Mouse (Mus musculus) embryonic facial prominence, embryonic 10.5 days (tissue): ENCODE measurements at regions not wholly inside any gene's neighbourhood (a gene's known extent, or its start where the extent isn't known, plus 50 kb on each side); places are given as distances from the start of the nearest gene placed in this dataset.

Experiments
- DNase-seq: peaks from one replicate; pipeline ENCODE4 v3.0.0-alpha.2; 2017; ENCODE audit warnings: low spot score
- H3K27ac ChIP-seq: fragments of 300-500 bp; sonication (generic); replicated peaks from 2 replicates; pipeline ENCODE4 v1.5.1; 2016; ENCODE audit warnings: mild to moderate bottlenecking
- H3K27me3 ChIP-seq: fragments of 300-500 bp; sonication (generic); replicated peaks from 2 replicates; pipeline ENCODE4 v1.6.1; 2016; ENCODE audit warnings: low read depth, mild to moderate bottlenecking; ENCODE audit not compliant: poor library complexity, severe bottlenecking
- H3K36me3 ChIP-seq: fragments of 300-500 bp; sonication (generic); replicated peaks from 2 replicates; pipeline ENCODE4 v1.6.1; 2016; ENCODE audit warnings: mild to moderate bottlenecking, moderate library complexity
- H3K4me1 ChIP-seq: fragments of 300-500 bp; sonication (generic); 2 replicates; pipeline ENCODE4 v1.6.1; 2016
- H3K4me3 ChIP-seq: fragments of 300-500 bp; sonication (generic); 2 replicates; pipeline ENCODE4 v1.5.1; 2016; ENCODE audit warnings: mild to moderate bottlenecking, moderate library complexity
- H3K9me3 ChIP-seq: fragments of 300-500 bp; sonication (generic); 2 replicates; pipeline ENCODE4 v1.6.1; 2016; ENCODE audit warnings: mild to moderate bottlenecking
- WGBS: fragments of 180-500 bp; shearing (Covaris S2); methylation state at CpG from one replicate; pipeline ENCODE4 v1.1.7; 2016; 5-methylcytosine and 5-hydroxymethylcytosine counted together

GRCm38 (mm10) chr7:40683176-40683575, 215.0 kb upstream of the Vstm2b start:
- H3K4me1 ChIP-seq: no peaks in the 10 kb centered on the region
- H3K4me3 ChIP-seq: no peak overlapping the region
- no peaks in the 10 kb centered on the region for H3K27me3 ChIP-seq
- WGBS: 58% methylated on average over 1 of the region's 1 CpGs
- DNase-seq: no peak
- H3K9me3 ChIP-seq: 0 out of 2 replicates have a peak, but pooled peaks cover 2% of the 10 kb centered on the region
- no peaks in the 10 kb centered on the region for H3K36me3 ChIP-seq
- H3K27ac ChIP-seq: no peak overlapping the region

DNA sequence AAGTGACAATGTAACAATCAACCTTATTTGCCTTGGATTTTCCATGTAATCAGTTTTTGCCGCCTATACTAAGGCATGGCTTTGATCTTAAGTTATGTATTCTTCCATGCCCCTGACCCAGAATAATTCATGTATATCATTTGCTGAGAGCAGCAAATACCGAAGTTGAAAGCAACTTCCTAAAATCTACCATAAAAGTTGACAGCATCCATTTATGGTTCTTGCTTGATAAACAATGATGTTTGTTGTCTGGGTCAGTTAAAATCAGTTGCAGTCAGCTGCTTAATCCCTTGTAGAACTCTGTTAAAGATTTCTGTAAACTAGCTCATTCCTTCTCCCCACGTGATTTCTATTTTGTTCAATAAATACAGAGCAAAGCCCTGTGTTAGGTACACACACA, 214.5 kb upstream of the Vstm2b start:
- no peak overlapping the region for H3K27ac ChIP-seq
- H3K36me3 ChIP-seq: no peaks in the 10 kb centered on the region
- DNase-seq: no peak
- 72% methylated on average over 3 of the region's 3 CpGs for WGBS
- no peaks in the 10 kb centered on the region for H3K27me3 ChIP-seq
- 0 out of 2 replicates have a peak, but pooled peaks cover 2% of the 10 kb centered on the region for H3K9me3 ChIP-seq
- H3K4me1 ChIP-seq: no peaks in the 10 kb centered on the region
- no peak overlapping the region for H3K4me3 ChIP-seq

GRCm38 (mm10) chr7:40687005-40687404, 211.1 kb upstream of the Vstm2b start:
- H3K4me3 ChIP-seq: no peak overlapping the region
- H3K4me1 ChIP-seq: no peaks in the 10 kb centered on the region
- no peak overlapping the region for H3K27ac ChIP-seq
- no peak for DNase-seq
- no peaks in the 10 kb centered on the region for H3K27me3 ChIP-seq
- 94% methylated on average over 3 of the region's 3 CpGs for WGBS
- H3K36me3 ChIP-seq: no peaks in the 10 kb centered on the region
- 0 out of 2 replicates have a peak, but pooled peaks cover 2% of the 10 kb centered on the region for H3K9me3 ChIP-seq

- no peak overlapping the region for H3K27ac ChIP-seq
Observed at GRCm38 (mm10) chr7:40688546-40688945, 209.6 kb upstream of the Vstm2b start.

DNA sequence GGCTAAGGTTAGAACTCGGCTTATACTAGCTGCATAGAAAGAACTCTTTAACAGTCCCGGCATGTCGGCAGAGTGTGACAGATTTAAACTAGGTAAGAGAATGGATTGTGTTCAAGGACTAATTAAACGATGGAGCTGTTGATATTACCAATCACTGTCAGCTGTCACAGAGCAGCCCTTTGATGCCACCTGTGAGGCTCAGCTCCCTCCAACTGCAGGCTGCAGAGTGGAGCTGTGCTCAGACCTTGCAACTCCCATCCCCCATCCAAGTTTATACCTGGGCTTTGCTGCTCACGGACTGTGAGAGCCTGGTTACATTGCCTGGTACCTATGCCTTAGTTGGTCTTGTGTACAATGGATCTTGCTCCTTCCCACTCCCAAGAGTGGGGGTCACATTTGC, 204.4 kb upstream of the Vstm2b start:
- 73% methylated on average over 5 of the region's 5 CpGs for WGBS
- no peak overlapping the region for H3K27ac ChIP-seq
- H3K9me3 ChIP-seq: no peaks in the 10 kb centered on the region
- H3K4me3 ChIP-seq: no peak overlapping the region
- H3K27me3 ChIP-seq: no peaks in the 10 kb centered on the region
- no peak for DNase-seq
- no peaks in the 10 kb centered on the region for H3K4me1 ChIP-seq
- H3K36me3 ChIP-seq: no peaks in the 10 kb centered on the region

More at GRCm38 (mm10) chr7:40688546-40688945, 209.6 kb upstream of the Vstm2b start:
- H3K4me1 ChIP-seq: no peaks in the 10 kb centered on the region
- H3K36me3 ChIP-seq: no peaks in the 10 kb centered on the region
- no peak overlapping the region for H3K4me3 ChIP-seq
- 0 out of 2 replicates have a peak, but pooled peaks cover 2% of the 10 kb centered on the region for H3K9me3 ChIP-seq
- DNase-seq: no peak
- no peaks in the 10 kb centered on the region for H3K27me3 ChIP-seq
- WGBS: 75% methylated on average over 4 of the region's 4 CpGs

- 80% methylated on average over 8 of the region's 8 CpGs for WGBS
- H3K27me3 ChIP-seq: no peaks in the 10 kb centered on the region
- H3K36me3 ChIP-seq: no peaks in the 10 kb centered on the region
- H3K4me1 ChIP-seq: no peaks in the 10 kb centered on the region
- DNase-seq: no peak
- no peak overlapping the region for H3K4me3 ChIP-seq
- H3K27ac ChIP-seq: no peak overlapping the region
- no peaks in the 10 kb centered on the region for H3K9me3 ChIP-seq
Observed at GRCm38 (mm10) chr7:40697551-40697950, 200.6 kb upstream of the Vstm2b start.

GRCm38 (mm10) chr7:40698309-40698708, 199.8 kb upstream of the Vstm2b start:
- DNase-seq: no peak
- 67% methylated on average over 3 of the region's 3 CpGs for WGBS

GRCm38 (mm10) chr7:40699633-40700032, 198.5 kb upstream of the Vstm2b start:
- H3K4me3 ChIP-seq: no peak overlapping the region
- H3K27ac ChIP-seq: no peak overlapping the region
- no peaks in the 10 kb centered on the region for H3K4me1 ChIP-seq
- H3K36me3 ChIP-seq: no peaks in the 10 kb centered on the region
- H3K27me3 ChIP-seq: no peaks in the 10 kb centered on the region
- no peaks in the 10 kb centered on the region for H3K9me3 ChIP-seq
- no peak for DNase-seq
- 100% methylated on average over 1 of the region's 1 CpGs for WGBS

More at GRCm38 (mm10) chr7:40698309-40698708, 199.8 kb upstream of the Vstm2b start:
- H3K36me3 ChIP-seq: no peaks in the 10 kb centered on the region
- no peak overlapping the region for H3K4me3 ChIP-seq
- no peak overlapping the region for H3K27ac ChIP-seq
- no peaks in the 10 kb centered on the region for H3K9me3 ChIP-seq
- no peaks in the 10 kb centered on the region for H3K4me1 ChIP-seq
- H3K27me3 ChIP-seq: no peaks in the 10 kb centered on the region

- 89% methylated on average over 5 of the region's 5 CpGs for WGBS
- no peak for DNase-seq
Observed at GRCm38 (mm10) chr7:40700656-40701055, 197.5 kb upstream of the Vstm2b start.

GRCm38 (mm10) chr7:40702191-40703045, 195.7 kb upstream of the Vstm2b start:
- DNase-seq: no peak
- 80% methylated on average over 5 of the region's 5 CpGs for WGBS
- no peaks in the 10 kb centered on the region for H3K9me3 ChIP-seq
- H3K36me3 ChIP-seq: no peaks in the 10 kb centered on the region
- H3K4me1 ChIP-seq: no peaks in the 10 kb centered on the region
- no peaks in the 10 kb centered on the region for H3K27me3 ChIP-seq
- no peak overlapping the region for H3K4me3 ChIP-seq
- no peak overlapping the region for H3K27ac ChIP-seq

More at GRCm38 (mm10) chr7:40700656-40701055, 197.5 kb upstream of the Vstm2b start:
- no peaks in the 10 kb centered on the region for H3K9me3 ChIP-seq
- H3K27ac ChIP-seq: no peak overlapping the region
- no peaks in the 10 kb centered on the region for H3K4me1 ChIP-seq
- no peaks in the 10 kb centered on the region for H3K36me3 ChIP-seq
- H3K27me3 ChIP-seq: no peaks in the 10 kb centered on the region
- H3K4me3 ChIP-seq: no peak overlapping the region

DNA sequence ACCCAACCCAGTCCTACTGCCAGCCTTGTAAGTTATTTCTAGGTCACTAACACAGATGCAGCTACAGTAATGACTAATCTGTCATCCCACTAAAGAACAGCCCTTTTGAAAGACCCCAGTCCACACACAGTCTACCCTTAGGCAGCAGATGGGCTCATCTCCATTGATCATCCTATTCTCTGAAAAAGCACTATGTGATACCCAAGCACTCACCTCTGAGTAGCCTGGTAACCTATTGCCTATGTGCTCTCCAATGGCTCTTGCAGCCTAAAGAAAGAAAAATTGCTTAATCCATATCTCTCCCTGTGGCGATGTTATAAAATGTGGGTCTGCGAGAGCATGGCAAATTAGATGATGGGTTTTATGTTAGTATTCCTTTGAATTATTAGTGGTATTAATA, 189.9 kb upstream of the Vstm2b start:
- 98% methylated on average over 2 of the region's 2 CpGs for WGBS
- Histone ChIP-seq H3K27me3 (no peaks in the 10 kb centered on the region), H3K4me1 (no peaks in the 10 kb centered on the region), H3K36me3 (no peaks in the 10 kb centered on the region), H3K4me3 (no peak overlapping the region), H3K27ac (no peak overlapping the region), H3K9me3 (no peaks in the 10 kb centered on the region)
- DNase-seq: no peak

DNA sequence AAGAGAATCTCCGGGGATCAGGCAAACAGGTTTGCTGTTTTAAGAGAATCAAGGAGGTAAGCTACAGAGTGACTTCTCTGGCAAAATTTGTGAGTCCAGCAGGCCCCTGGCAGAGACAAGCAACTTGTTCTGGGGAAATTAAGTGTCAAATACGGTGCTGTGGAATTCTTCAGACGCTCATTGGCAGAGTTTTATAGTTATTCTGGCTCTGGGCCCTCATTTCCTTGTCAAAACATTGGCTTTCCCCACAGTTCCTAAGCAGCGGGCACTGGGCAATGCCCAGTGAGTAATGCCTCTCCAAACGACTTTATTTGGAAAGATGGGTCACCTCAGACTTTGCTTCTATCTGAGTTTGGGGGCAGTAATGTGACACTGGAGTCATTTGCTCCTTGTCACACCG, 180.1 kb upstream of the Vstm2b start:
- no peak for DNase-seq
- Histone ChIP-seq H3K4me1 (no peaks in the 10 kb centered on the region), H3K27ac (no peak overlapping the region), H3K36me3 (no peaks in the 10 kb centered on the region), H3K9me3 (no peaks in the 10 kb centered on the region), H3K4me3 (no peak overlapping the region), H3K27me3 (no peaks in the 10 kb centered on the region)
- 82% methylated on average over 6 of the region's 6 CpGs for WGBS

- H3K36me3 ChIP-seq: no peaks in the 10 kb centered on the region
- H3K27ac ChIP-seq: no peak overlapping the region
- no peaks in the 10 kb centered on the region for H3K4me1 ChIP-seq
- no peaks in the 10 kb centered on the region for H3K9me3 ChIP-seq
- H3K27me3 ChIP-seq: no peaks in the 10 kb centered on the region
- DNase-seq: no peak
- H3K4me3 ChIP-seq: no peak overlapping the region
- WGBS: 70% methylated on average over 6 of the region's 6 CpGs
Observed at GRCm38 (mm10) chr7:40736971-40737468, 161.1 kb upstream of the Vstm2b start.
